In the genomic region with DNA sequence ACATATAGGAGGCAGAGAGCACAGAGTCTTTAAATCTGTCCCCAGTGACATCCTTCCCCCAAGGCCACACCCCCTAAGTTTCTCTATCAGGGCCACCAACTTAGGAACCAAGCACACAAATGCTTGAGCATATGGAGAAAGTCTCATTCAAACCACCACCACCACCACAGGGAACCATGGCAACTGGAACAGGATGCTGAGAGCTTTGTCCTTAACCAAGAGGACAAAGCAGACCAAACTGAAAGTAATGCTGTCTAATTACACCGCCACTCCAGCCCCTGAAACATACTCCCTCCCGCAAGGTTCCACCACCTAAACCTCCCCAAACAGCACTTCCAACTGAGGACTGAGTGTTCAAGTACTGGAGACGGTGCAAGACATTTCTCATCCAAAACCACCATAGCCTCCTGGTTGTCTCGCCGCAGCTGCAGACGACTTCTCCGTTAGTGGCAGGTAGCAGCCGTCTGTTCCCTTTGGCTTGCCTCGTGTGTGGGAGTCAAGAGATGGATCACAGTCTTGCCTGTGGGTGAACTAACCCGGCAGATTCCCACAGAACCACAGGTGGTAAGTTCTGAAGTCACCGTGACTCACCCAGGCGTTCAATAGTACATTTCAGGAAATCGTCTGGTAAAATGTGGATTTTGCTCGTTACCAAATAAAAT, we compare ENCODE assay signal across 9 mouse cellular contexts. TPM values are rescaled to one million over a fixed set of nuclear protein-coding genes. Genes with fewer than 3 reads are reported as not detected.
A peak's percentile ranks its signal among the peaks of the same experiment; 100 is the strongest.
DNase-seq lines count a peak whose midpoint lies in the region; ATAC-seq and TF ChIP-seq lines count a peak whose summit lies in the region.
"Had no signal": no experiment of that assay in that cellular context is flagged by ENCODE, and none has a peak within 500 bp of the region (broad histone marks: within the 10 kb centered on the region; RNA-seq: fewer than 3 reads in every experiment).

No protein-coding gene starts in this region.

- no peak for ATAC-seq in midbrain, embryonic 14.5 days (ENCODE audit: low FRiP score, low TSS enrichment)

- H3K4me1 ChIP-seq in midbrain, embryonic 10.5 days, result peaks cover 33% of the 10 kb centered on the region
- H3K4me1 ChIP-seq in midbrain, embryonic 14.5 days (ENCODE audit: control insufficient read depth, insufficient read depth, low read length), result peaks cover 28% of the 10 kb centered on the region
- H3K4me1 ChIP-seq in lung, adult 2 months (ENCODE audit: control insufficient read depth, insufficient read depth, low read length), result no peaks in the 10 kb centered on the region
- H3K4me1 ChIP-seq: limb, embryonic 13.5 days had no signal

- H3K27ac ChIP-seq in midbrain, embryonic 10.5 days (replicated peaks), result no peak overlapping the region; the same call in 1 of the 2 replicates
- no peak overlapping the region for H3K27ac ChIP-seq in midbrain, embryonic 14.5 days (replicated peaks; ENCODE audit: low read depth, low read length)
- H3K27ac ChIP-seq: limb, embryonic 13.5 days had no signal

- no peak overlapping the region for H3K9ac ChIP-seq in midbrain, embryonic 14.5 days (replicated peaks; ENCODE audit: low read length)
- H3K9ac ChIP-seq: limb, embryonic 13.5 days had no signal

- H3K4me2 ChIP-seq in midbrain, embryonic 14.5 days (ENCODE audit: low read length), result no peak overlapping the region
- H3K4me2 ChIP-seq: limb, embryonic 13.5 days had no signal

- TF ChIP-seq POLR2A in lung, adult 2 months (IDR thresholded peaks at IDR 0.05; ENCODE audit: borderline replicate concordance, extremely low read depth, low read depth, low read length), result no peak

- WGBS in midbrain, embryonic 10.5 days, result 67% methylated on average over 14 of the region's 14 CpGs
- WGBS in midbrain, embryonic 14.5 days, result 61% methylated on average over 14 of the region's 14 CpGs
- 84% methylated on average over 14 of the region's 14 CpGs for WGBS in lung, adult 2 months

- H3K9me3 ChIP-seq in midbrain, embryonic 10.5 days (replicated peaks), result no peaks in the 10 kb centered on the region
- no peaks in the 10 kb centered on the region for H3K9me3 ChIP-seq in midbrain, embryonic 14.5 days (ENCODE audit: control insufficient read depth, low read length)
- H3K9me3 ChIP-seq: limb, embryonic 13.5 days had no signal

- H3K4me3 ChIP-seq in midbrain, embryonic 10.5 days, result peak overlapping the region; percentile 11; the same call in 1 of the 2 replicates
- H3K4me3 ChIP-seq in midbrain, embryonic 14.5 days (replicated peaks; ENCODE audit: low read depth, low read length), result no peak overlapping the region
- H3K4me3 ChIP-seq in lung, adult 2 months (replicated peaks; ENCODE audit: extremely low read depth, low read depth, low read length), result no peak overlapping the region
- H3K4me3 ChIP-seq: limb, embryonic 13.5 days had no signal

- TF ChIP-seq CTCF in lung, adult 2 months (IDR thresholded peaks at IDR 0.05; ENCODE audit: insufficient read depth, low read length), result no peak

- no peaks in the 10 kb centered on the region for H3K36me3 ChIP-seq in midbrain, embryonic 10.5 days
- H3K36me3 ChIP-seq in midbrain, embryonic 14.5 days (ENCODE audit: control insufficient read depth, insufficient read depth, low read length), result no peaks in the 10 kb centered on the region
- H3K36me3 ChIP-seq: limb, embryonic 13.5 days had no signal

- DNase-seq in midbrain, embryonic 10.5 days (ENCODE audit: low spot score), result peak; percentile 27
- no peak for DNase-seq in midbrain, embryonic 14.5 days
- peak; percentile 49 to 59 for DNase-seq in cerebellum, postnatal 25 days
- peak; percentile 41 to 42 for DNase-seq in layer of hippocampus, postnatal 10 days (ENCODE audit: low spot score in 2 of 2)
- peak; percentile 88 for DNase-seq in telencephalon, adult 2 months (ENCODE audit: low read depth, low spot score)
- no peak for DNase-seq in kidney, adult 11 months
- DNase-seq in lung, adult 2 months, result no peak
- DNase-seq in gastrocnemius, postnatal 10 days, result no peak

- H3K27me3 ChIP-seq in midbrain, embryonic 10.5 days (ENCODE audit: low read depth, poor library complexity, severe bottlenecking), result no peaks in the 10 kb centered on the region; the same call in 1 of the 2 replicates
- H3K27me3 ChIP-seq in midbrain, embryonic 14.5 days (ENCODE audit: control insufficient read depth, insufficient read depth, low read length), result no peaks in the 10 kb centered on the region
- H3K27me3 ChIP-seq: limb, embryonic 13.5 days had no signal

RNA-seq across cellular contexts. Expression of a gene that starts 39.3 kb away (rescaled TPM):
- polyA plus RNA-seq in midbrain, embryonic 10.5 days (2016; fragmentation: Nextera tagmentation; extraction: Ambion mirVana), result 3.3 and 4.2 TPM in 2 replicates
- polyA plus RNA-seq in midbrain, embryonic 14.5 days (2014; fragmentation: Nextera tagmentation; extraction: Ambion mirVana), result 19.8 and 23.3 TPM in 2 replicates
- total RNA-seq in layer of hippocampus, postnatal 10 days (2021), result 10 to 100 TPM; 74.1 to 75.4 TPM
- polyA plus RNA-seq in lung, adult 2 months (2012; rRNA removed), result 8.8 and 9.2 TPM in 2 replicates
- total RNA-seq in gastrocnemius, postnatal 10 days (2021), result 1 to 10 TPM; 3.1 to 4.8 TPM

Comparison
In these comparisons a context has a peak if more than half of its experiments do, and no peak if none do; other contexts are left out.
1. DNase-seq: peak in midbrain, embryonic 10.5 days (single experiment), cerebellum, postnatal 25 days (2 of 2), layer of hippocampus, postnatal 10 days (2 of 2) and telencephalon, adult 2 months (single experiment); none in midbrain, embryonic 14.5 days (single experiment), kidney, adult 11 months (single experiment), lung, adult 2 months (single experiment) and gastrocnemius, postnatal 10 days (single experiment).